Mouse (Mus musculus): ENCODE measurements around the gene Urgcp. TPM values are rescaled to one million over a fixed set of nuclear protein-coding genes. Genes with fewer than 3 reads are reported as not detected.

Gene Urgcp
- polyA plus RNA-seq, 1 experiment from 2014 or later, result 16.0 TPM

DNA sequence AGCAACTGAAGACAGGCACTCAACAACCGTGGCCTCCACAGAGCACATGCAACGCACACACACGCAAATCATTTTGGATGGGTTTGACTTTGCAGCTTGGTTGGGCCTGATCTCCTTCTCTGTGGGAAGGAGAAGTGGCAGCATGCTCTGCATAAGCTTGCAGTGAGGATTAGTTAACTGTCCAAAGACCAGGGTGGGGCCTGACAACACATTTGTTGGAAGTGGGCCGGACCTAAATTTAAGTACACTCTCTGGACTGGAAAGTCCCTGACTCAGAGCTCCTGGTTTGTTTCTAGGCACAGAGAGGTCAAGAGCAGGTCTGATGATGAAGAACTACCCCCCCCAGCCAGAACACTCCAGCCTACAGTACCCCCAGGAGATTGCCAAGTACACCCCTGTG, 27.9 kb downstream of the Urgcp start:
- DNase-seq (ENCODE audit: low spot score), result no peak
- ATAC-seq, result no peak
- no peaks in the 10 kb centered on the region for H3K9me3 ChIP-seq (replicated peaks; ENCODE audit: control insufficient read depth, low read length)

GRCm38 (mm10) chr11:5732401-5732800, 29.8 kb downstream of the Urgcp start:
- no peak overlapping the region for H3K9ac ChIP-seq (ENCODE audit: low read length)
- ATAC-seq, result no peak
- H3K4me2 ChIP-seq (ENCODE audit: low read length), result no peak overlapping the region
- no peaks in the 10 kb centered on the region for H3K27me3 ChIP-seq (replicated peaks; ENCODE audit: control insufficient read depth, insufficient read depth, low read length)
- no peaks in the 10 kb centered on the region for H3K36me3 ChIP-seq (ENCODE audit: control insufficient read depth, insufficient read depth, low read length)
- H3K27ac ChIP-seq (ENCODE audit: low read depth, low read length), result no peak overlapping the region
- no peaks in the 10 kb centered on the region for H3K4me1 ChIP-seq (ENCODE audit: control insufficient read depth, insufficient read depth, low read length)
- WGBS, result 76% methylated on average over 5 of the region's 5 CpGs
- DNase-seq (ENCODE audit: low spot score), result no peak
- H3K4me3 ChIP-seq (ENCODE audit: low read depth, low read length), result no peak overlapping the region
- H3K9me3 ChIP-seq (replicated peaks; ENCODE audit: control insufficient read depth, low read length), result no peaks in the 10 kb centered on the region

More for the DNA sequence above, 27.9 kb downstream of the Urgcp start:
- H3K4me3 ChIP-seq (ENCODE audit: low read depth, low read length), result no peak overlapping the region
- no peaks in the 10 kb centered on the region for H3K27me3 ChIP-seq (replicated peaks; ENCODE audit: control insufficient read depth, insufficient read depth, low read length)
- 87% methylated on average over 4 of the region's 4 CpGs for WGBS
- no peak overlapping the region for H3K4me2 ChIP-seq (ENCODE audit: low read length)
- H3K36me3 ChIP-seq (ENCODE audit: control insufficient read depth, insufficient read depth, low read length), result no peaks in the 10 kb centered on the region
- no peaks in the 10 kb centered on the region for H3K4me1 ChIP-seq (ENCODE audit: control insufficient read depth, insufficient read depth, low read length)
- no peak overlapping the region for H3K27ac ChIP-seq (ENCODE audit: low read depth, low read length)
- no peak overlapping the region for H3K9ac ChIP-seq (ENCODE audit: low read length)

GRCm38 (mm10) chr11:5729582-5729981, 32.6 kb downstream of the Urgcp start:
- Histone ChIP-seq H3K4me1 (ENCODE audit: control insufficient read depth, insufficient read depth, low read length) (no peaks in the 10 kb centered on the region), H3K4me2 (ENCODE audit: low read length) (no peak overlapping the region), H3K9me3 (replicated peaks; ENCODE audit: control insufficient read depth, low read length) (no peaks in the 10 kb centered on the region), H3K27me3 (replicated peaks; ENCODE audit: control insufficient read depth, insufficient read depth, low read length) (no peaks in the 10 kb centered on the region), H3K9ac (ENCODE audit: low read length) (no peak overlapping the region), H3K36me3 (ENCODE audit: control insufficient read depth, insufficient read depth, low read length) (no peaks in the 10 kb centered on the region; the same call in 1 of the 2 replicates), H3K27ac (ENCODE audit: low read depth, low read length) (no peak overlapping the region), H3K4me3 (ENCODE audit: low read depth, low read length) (no peak overlapping the region)
- ATAC-seq (no peak), DNase-seq (ENCODE audit: low spot score) (no peak)
- 89% methylated on average over 9 of the region's 9 CpGs for WGBS

DNA sequence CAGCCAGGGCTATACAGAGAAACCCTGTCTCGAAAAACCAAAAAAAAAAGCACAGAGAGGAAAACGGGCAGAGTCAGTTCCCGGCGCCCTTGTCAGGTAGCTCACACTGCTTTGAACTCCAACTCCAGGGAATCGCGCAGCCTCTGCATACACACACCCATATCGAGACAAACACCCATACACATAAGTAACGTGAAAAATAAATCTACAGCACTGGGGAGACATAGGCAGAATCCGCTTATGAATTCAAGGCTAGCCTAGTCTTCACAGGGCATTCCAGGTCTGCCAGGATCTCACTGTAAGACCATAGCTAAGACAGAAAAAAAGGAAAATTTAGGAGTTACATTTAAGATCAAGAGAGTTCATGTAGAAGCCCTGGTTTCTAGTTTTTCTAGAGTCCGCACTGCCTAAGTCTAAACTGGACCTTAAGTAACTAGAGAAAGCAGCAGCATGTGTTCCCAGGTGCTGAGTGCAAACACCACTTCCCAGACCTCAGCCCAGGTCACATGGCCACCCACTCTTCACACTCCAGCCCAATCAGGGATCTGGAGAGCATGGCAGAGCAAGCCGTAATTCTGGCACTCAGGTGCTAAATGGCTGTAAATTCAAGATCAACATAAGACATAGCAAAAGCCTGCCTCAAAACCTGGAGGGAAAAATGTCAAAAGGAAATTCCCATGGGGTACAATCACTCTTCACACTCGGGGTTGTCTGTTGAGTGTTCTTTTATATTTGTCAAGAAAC, 43.4 kb downstream of the Urgcp start:
- H3K4me2 ChIP-seq (ENCODE audit: low read length), result no peak overlapping the region
- DNase-seq (ENCODE audit: low spot score), result no peak
- ATAC-seq, result no peak
- no peak overlapping the region for H3K4me3 ChIP-seq (ENCODE audit: low read depth, low read length)
- no peaks in the 10 kb centered on the region for H3K4me1 ChIP-seq (ENCODE audit: control insufficient read depth, insufficient read depth, low read length)
- 94% methylated on average over 12 of the region's 12 CpGs for WGBS
- no peaks in the 10 kb centered on the region for H3K27me3 ChIP-seq (replicated peaks; ENCODE audit: control insufficient read depth, insufficient read depth, low read length)
- H3K9ac ChIP-seq (ENCODE audit: low read length), result no peak overlapping the region
- no peak overlapping the region for H3K27ac ChIP-seq (ENCODE audit: low read depth, low read length)
- H3K36me3 ChIP-seq (ENCODE audit: control insufficient read depth, insufficient read depth, low read length), result peaks cover 51% of the 10 kb centered on the region
- no peaks in the 10 kb centered on the region for H3K9me3 ChIP-seq (replicated peaks; ENCODE audit: control insufficient read depth, low read length)

DNA sequence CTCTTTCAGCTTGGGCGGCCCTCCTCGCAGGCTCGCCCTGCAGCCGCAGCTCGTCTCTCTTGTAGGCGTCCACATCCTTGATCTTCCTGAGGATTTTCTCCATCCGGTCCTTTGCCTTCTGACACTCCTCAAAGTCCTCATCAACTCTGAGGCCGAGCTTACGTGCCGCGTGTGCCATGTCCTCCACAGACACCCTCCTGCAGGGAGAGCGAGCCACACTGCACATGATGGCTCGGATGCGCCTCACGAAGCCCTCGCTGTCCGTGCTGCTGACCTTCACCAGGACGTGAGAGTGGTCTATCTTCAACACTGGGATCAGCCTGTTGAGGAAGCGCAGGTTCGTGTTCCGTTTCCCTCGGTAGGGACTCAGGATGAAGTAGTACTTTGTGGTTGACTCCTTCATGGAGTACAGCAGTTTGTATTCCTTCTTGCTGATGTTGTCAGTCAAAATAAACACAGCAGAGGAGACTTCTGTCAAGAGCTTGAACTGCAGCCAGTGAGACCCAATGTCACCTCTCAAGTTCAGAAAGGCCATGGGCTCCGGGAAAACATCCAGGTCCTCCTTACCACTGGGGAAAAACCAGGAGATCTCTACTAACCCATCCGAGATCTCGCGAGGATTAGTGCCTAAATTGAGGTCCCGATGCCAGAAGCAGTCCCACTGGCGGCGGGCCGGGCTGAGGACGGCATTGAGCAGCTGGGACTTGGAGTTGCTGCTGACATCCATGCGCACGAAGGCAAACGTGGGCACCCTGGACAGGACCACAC, 45.1 kb downstream of the Urgcp start:
- H3K27me3 ChIP-seq (replicated peaks; ENCODE audit: control insufficient read depth, insufficient read depth, low read length), result no peaks in the 10 kb centered on the region
- no peak for ATAC-seq
- no peak for DNase-seq (ENCODE audit: low spot score)
- no peak overlapping the region for H3K9ac ChIP-seq (ENCODE audit: low read length)
- H3K36me3 ChIP-seq (ENCODE audit: control insufficient read depth, insufficient read depth, low read length), result peaks cover 49% of the 10 kb centered on the region
- H3K4me2 ChIP-seq (ENCODE audit: low read length), result no peak overlapping the region
- H3K9me3 ChIP-seq (replicated peaks; ENCODE audit: control insufficient read depth, low read length), result no peaks in the 10 kb centered on the region
- H3K4me1 ChIP-seq (ENCODE audit: control insufficient read depth, insufficient read depth, low read length), result no peaks in the 10 kb centered on the region
- no peak overlapping the region for H3K27ac ChIP-seq (ENCODE audit: low read depth, low read length)
- H3K4me3 ChIP-seq (ENCODE audit: low read depth, low read length), result no peak overlapping the region
- 95% methylated on average over 34 of the region's 34 CpGs for WGBS

DNA sequence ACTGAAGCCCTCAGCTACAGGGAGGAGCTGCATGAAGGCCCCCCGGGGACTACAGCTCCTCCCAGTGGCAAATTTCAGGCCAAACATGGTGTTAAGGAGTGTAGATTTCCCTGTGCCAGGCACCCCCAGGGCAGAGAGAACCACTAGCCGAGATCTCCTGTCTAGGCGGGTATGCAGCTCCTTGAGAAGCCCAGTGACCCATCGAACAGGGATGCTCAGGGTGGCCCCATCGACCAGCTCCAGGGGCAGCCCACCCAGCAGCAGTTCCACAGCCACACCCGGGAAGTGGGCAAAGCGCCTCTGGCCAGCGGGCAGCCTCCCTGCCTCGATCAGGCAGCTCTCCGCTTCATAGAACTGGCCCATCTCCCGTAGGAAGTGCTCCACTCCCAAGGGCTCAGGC, 45.9 kb downstream of the Urgcp start:
- Histone ChIP-seq H3K9ac (ENCODE audit: low read length) (peak overlapping the region; percentile 17; the same call in 1 of the 2 replicates), H3K4me3 (ENCODE audit: low read depth, low read length) (no peak overlapping the region), H3K9me3 (replicated peaks; ENCODE audit: control insufficient read depth, low read length) (no peaks in the 10 kb centered on the region), H3K4me1 (ENCODE audit: control insufficient read depth, insufficient read depth, low read length) (no peaks in the 10 kb centered on the region), H3K4me2 (ENCODE audit: low read length) (no peak overlapping the region), H3K27ac (ENCODE audit: low read depth, low read length) (no peak overlapping the region), H3K27me3 (replicated peaks; ENCODE audit: control insufficient read depth, insufficient read depth, low read length) (no peaks in the 10 kb centered on the region), H3K36me3 (ENCODE audit: control insufficient read depth, insufficient read depth, low read length) (peaks cover 49% of the 10 kb centered on the region)
- 91% methylated on average over 11 of the region's 11 CpGs for WGBS
- no peak for ATAC-seq
- no peak for DNase-seq (ENCODE audit: low spot score)

DNA sequence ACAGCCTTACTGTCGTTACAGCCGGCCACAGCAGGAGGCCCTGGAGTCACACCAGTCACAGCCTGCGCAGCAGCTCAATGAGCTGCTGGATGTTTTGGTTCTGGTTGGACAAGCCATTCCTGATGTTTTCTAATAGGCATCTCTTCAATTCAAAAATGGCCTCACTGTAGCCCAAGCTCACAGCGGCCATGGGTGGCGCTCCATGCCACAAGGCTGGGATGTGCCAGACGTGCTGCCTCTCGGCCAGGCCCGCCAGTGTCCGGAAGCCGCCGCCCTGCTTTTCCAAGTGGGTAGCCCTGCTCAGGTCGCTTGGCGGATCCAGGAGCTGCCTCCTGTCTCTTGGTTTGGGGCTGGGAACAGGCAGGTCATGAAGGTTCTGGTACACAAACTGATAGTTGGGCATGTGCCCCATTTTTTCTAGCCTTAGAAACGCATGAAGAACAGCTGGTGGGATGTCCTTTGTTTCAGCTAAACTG, 46.5 kb downstream of the Urgcp start, which contains the start of gene Mrps24:
Gene Mrps24, minus strand, starts transcription at position 51 of the 476 bp plus-strand sequence.
- no peak within 1 kb of the TSS for H3K4me2 ChIP-seq (ENCODE audit: low read length)
- H3K4me3 ChIP-seq (ENCODE audit: low read depth, low read length), result no peak within 1 kb of the TSS
- H3K9me3 ChIP-seq (replicated peaks; ENCODE audit: control insufficient read depth, low read length), result no peaks in the 10 kb centered on the region
- peak within 1 kb of the TSS; percentile 17; the same call in 1 of the 2 replicates for H3K9ac ChIP-seq (ENCODE audit: low read length)
- no peak for ATAC-seq
- no peak within 1 kb of the TSS for H3K27ac ChIP-seq (ENCODE audit: low read depth, low read length)
- H3K27me3 ChIP-seq (replicated peaks; ENCODE audit: control insufficient read depth, insufficient read depth, low read length), result no peaks in the 10 kb centered on the region
- H3K36me3 ChIP-seq (ENCODE audit: control insufficient read depth, insufficient read depth, low read length), result peaks cover 49% of the 10 kb centered on the region
- H3K4me1 ChIP-seq (ENCODE audit: control insufficient read depth, insufficient read depth, low read length), result no peaks in the 10 kb centered on the region
- no peak for DNase-seq (ENCODE audit: low spot score)
- 86% methylated on average over 14 of the region's 14 CpGs for WGBS

- ATAC-seq, result no peak
- no peaks in the 10 kb centered on the region for H3K9me3 ChIP-seq (replicated peaks; ENCODE audit: control insufficient read depth, low read length)
- no peak overlapping the region for H3K4me3 ChIP-seq (ENCODE audit: low read depth, low read length)
- H3K4me1 ChIP-seq (ENCODE audit: control insufficient read depth, insufficient read depth, low read length), result no peaks in the 10 kb centered on the region
- H3K9ac ChIP-seq (ENCODE audit: low read length), result no peak overlapping the region
- peaks cover 49% of the 10 kb centered on the region for H3K36me3 ChIP-seq (ENCODE audit: control insufficient read depth, insufficient read depth, low read length)
- no peaks in the 10 kb centered on the region for H3K27me3 ChIP-seq (replicated peaks; ENCODE audit: control insufficient read depth, insufficient read depth, low read length)
- 92% methylated on average over 9 of the region's 9 CpGs for WGBS
- no peak overlapping the region for H3K27ac ChIP-seq (ENCODE audit: low read depth, low read length)
- H3K4me2 ChIP-seq (ENCODE audit: low read length), result no peak overlapping the region
- no peak for DNase-seq (ENCODE audit: low spot score)
Measured at GRCm38 (mm10) chr11:5715179-5715578, 47.0 kb downstream of the Urgcp start.

All from forebrain, embryonic 14.5 days (tissue).